Mouse (Mus musculus): ENCODE measurements around the gene Mtap.

Gene Mtap

DNA sequence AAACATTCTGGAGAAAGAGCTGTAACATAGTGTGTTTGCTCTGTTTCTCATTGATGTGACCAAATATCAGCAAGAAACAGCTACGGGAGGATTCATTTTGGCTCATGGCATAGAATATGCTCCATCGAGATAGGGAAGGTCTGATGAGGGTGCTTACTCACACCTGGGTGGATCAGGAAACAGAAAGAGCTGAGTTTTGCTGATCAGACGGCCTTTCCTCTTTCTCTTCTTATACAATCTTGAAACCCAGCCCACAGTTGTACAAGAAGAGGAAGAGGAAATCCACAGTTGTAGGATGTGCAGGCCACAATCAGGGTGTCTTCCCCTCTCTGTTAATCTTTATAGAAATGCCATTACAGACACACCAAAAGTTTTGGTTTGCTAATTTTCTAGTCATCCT is 75.3 kb downstream of the Mtap start:
- no peak for DNase-seq (ENCODE audit: low spot score)

Data from urinary bladder, postnatal 10 days (tissue).